Mouse (Mus musculus): ENCODE measurements around the gene Depdc1b. TPM values are rescaled to one million over a fixed set of nuclear protein-coding genes. Genes with fewer than 3 reads are reported as not detected.

Gene Depdc1b
- total RNA-seq, 2 experiments from 2014 or later = 16.0 to 29.3 TPM

- ATAC-seq (replicated peaks; ENCODE audit: poor library complexity, severe bottlenecking) = no peak
These were observed 113.5 kb downstream of the Depdc1b start for GRCm38 (mm10) chr13:108429623-108430022.

DNA sequence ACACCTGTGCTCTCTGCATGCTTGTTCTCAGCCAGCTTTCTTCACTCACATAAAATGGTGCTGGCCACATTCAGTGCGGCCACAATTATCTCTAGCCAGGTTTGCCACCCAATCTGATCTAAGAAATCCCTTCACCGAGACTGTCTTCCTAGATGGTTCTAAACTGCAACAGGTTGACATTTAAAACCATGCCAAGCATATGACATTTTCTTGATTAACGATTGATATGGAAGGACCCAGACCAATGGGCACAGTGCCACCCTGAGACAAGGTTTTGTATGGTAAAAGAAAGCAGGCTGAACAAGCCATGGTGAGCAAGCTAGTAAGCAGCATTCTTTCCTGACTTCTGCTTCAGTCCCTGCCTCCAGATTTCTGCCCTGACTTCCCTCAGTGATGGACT lies 115.6 kb downstream of the Depdc1b start:
- ATAC-seq (replicated peaks; ENCODE audit: poor library complexity, severe bottlenecking) = no peak

DNA sequence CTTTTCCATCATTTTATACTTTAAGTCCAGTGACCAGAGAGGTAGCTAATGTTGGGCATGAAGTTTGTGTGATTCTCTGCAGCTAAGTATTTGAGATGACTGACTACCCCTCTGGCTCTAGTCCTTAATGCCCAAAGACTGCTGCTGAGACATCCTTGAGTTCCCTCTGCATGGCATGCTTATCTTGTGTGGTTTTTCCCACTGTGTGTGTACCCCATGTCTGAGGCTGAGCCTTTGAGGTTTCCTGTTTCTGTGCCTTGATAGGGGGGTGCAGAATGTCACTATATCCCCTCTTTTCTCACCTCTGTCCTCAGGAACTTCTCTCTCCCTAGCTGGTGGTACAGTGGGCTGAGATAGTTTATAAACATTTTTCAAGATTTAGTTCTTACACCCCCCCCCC lies 119.6 kb downstream of the Depdc1b start:
- no peak; the same call in 1 of the 2 replicates for ATAC-seq (replicated peaks; ENCODE audit: poor library complexity, severe bottlenecking)

DNA sequence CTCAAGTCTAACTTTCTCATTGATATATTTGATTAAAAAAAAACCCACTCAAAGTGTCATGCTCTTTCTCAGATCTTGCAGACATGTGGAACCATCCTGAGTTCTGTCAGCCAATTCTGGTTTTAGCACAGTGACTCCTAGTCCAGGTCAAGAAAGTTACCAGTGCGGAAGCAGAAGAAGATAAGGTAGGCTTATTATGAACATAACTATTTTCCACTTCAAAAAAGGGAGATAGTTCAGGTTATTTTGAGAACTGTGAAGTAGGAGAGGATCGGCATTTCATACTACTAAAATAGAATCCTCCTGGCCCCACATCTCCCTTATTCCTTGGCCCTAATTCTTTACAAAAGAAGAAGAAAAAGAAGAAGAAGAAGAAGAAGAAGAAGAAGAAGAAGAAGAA lies 121.3 kb downstream of the Depdc1b start:
- no peak for ATAC-seq (replicated peaks; ENCODE audit: poor library complexity, severe bottlenecking)

- ATAC-seq (replicated peaks; ENCODE audit: poor library complexity, severe bottlenecking) = no peak
These were observed 122.9 kb downstream of the Depdc1b start for GRCm38 (mm10) chr13:108439012-108439411.

DNA sequence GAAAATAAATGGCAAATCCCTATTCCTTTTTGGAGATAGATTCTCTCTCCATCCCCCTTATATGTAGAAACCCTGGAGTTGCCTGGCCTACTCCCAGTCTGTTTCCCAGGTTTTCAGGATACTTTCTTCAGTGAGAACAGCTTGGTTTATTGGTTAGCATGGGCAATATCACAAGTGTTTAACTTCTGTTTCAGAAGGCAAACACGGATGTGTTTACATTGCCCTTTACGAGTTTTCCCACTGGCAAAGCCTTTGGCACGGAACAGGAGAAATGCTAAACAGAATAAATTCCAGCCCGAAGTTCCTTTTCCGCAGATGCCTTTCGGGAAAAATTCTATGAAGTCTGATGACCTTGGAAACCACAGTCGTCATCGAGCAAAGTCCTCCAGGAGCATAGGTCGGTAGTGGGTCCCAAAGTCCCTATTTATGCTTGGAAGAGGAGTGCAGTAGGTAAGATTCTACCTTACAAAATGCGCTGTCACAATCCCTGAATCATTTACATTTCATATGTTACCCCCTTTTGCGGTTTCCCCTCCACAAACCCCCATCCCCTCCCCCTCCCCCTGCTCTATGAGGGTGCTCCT lies 132.3 kb downstream of the Depdc1b start:
- no peak for ATAC-seq (replicated peaks; ENCODE audit: poor library complexity, severe bottlenecking)

- peak; percentile 65 for ATAC-seq (replicated peaks; ENCODE audit: poor library complexity, severe bottlenecking)
These were observed 133.3 kb downstream of the Depdc1b start, which contains the start of gene Pde4d for GRCm38 (mm10) chr13:108449116-108450097. Gene Pde4d, plus strand, starts transcription at chr13:108449948.

DNA sequence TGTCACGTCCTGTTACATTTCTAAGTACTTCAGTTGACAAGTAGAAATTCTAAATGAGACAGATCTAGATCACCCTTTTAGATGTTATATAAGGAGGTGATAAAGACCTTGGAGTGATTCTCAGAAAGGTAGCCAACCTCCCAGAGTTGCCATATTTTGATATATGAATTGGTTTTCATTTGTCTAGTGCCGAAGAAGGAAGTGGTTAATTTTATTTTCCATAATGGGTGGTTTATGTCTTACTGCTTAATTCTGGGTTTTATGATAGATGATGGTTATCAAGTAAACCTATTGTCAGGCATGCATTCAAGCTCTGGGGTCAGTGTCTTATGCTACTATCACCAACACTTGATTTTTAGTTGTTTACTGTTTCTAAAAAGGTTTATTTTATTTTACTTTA lies 135.0 kb downstream of the Depdc1b start:
- ATAC-seq (replicated peaks; ENCODE audit: poor library complexity, severe bottlenecking) = no peak

- peak; percentile 62 for ATAC-seq (replicated peaks; ENCODE audit: poor library complexity, severe bottlenecking)
These were observed 137.2 kb downstream of the Depdc1b start for GRCm38 (mm10) chr13:108453064-108453919.

Other genes with a start within 250 kb of the Depdc1b start
- gene Ndufaf2, start 157.7 kb upstream of the Depdc1b start, total RNA-seq (2014; fragmentation: Nextera tagmentation) = 40.9 and 101 TPM in 2 replicates
- gene Ndufaf2, start 157.7 kb upstream of the Depdc1b start, total RNA-seq (2017) = 69.2 and 69.6 TPM in 2 replicates
- 18.1 and 21.1 TPM in 2 replicates for gene Ercc8, start 157.6 kb upstream of the Depdc1b start, total RNA-seq (2014; fragmentation: Nextera tagmentation)
- gene Ercc8, start 157.6 kb upstream of the Depdc1b start, total RNA-seq (2017) = 12.4 and 13.5 TPM in 2 replicates
- gene Elovl7, start 101.9 kb upstream of the Depdc1b start, total RNA-seq (2014; fragmentation: Nextera tagmentation) = 5.2 and 7.5 TPM in 2 replicates
- 2.1 and 2.7 TPM in 2 replicates for gene Elovl7, start 101.9 kb upstream of the Depdc1b start, total RNA-seq (2017)
- 49.8 and 63.2 TPM in 2 replicates for gene Pde4d, start 133.6 kb downstream of the Depdc1b start, total RNA-seq (2014; fragmentation: Nextera tagmentation)
- 33.5 and 38.3 TPM in 2 replicates for gene Pde4d, start 133.6 kb downstream of the Depdc1b start, total RNA-seq (2017)